Comparison of ENCODE assay signal across 12 mouse cellular contexts in the genomic region with DNA sequence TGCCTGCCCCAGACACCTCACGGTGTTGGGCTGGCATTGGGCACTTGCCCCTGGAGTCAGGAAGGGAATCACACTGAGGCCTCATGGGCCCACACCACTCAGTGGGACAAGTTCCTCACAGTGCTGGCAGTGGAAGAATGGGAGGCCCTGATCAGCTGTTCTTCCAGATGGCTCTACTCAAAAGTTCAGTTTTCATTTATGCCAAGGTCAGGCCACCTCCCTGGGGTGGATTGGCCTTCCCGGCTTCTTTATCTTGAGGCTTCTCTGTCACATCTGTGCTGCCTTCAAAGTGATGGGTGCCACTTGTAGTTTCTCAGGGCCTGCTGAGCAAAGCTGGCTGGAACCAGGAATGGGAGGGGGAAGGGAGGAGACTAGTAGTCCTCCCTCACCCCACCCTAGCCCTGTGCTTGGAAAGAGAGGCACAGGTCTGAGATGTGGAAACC. TPM values are rescaled to one million over a fixed set of nuclear protein-coding genes. Genes with fewer than 3 reads are reported as not detected.
DNase-seq lines count a peak whose midpoint lies in the region; ATAC-seq lines count a peak whose summit lies in the region.
"Had no signal": no experiment of that assay in that cellular context is flagged by ENCODE, and none has a peak within 500 bp of the region (broad histone marks: within the 10 kb centered on the region; RNA-seq: fewer than 3 reads in every experiment).

No protein-coding gene starts in this region.

- H3K27ac ChIP-seq in hindbrain, embryonic 15.5 days (replicated peaks), result no peak overlapping the region
- no peak overlapping the region for H3K27ac ChIP-seq in hindbrain, embryonic 14.5 days
- H3K27ac ChIP-seq in heart, embryonic 11.5 days (ENCODE audit: low read depth, low read length), result peak overlapping the region; percentile 54; the same call in 1 of the 2 replicates
- H3K27ac ChIP-seq in lung, embryonic 16.5 days (ENCODE audit: low read length), result peak overlapping the region; percentile 48
- H3K27ac ChIP-seq: hindbrain, embryonic 12.5 days had no signal

- DNase-seq in hindbrain, embryonic 14.5 days (ENCODE audit: low spot score), result no peak
- peak; percentile 12 for DNase-seq in adipocyte (ENCODE audit: low spot score)
- no peak for DNase-seq in left cerebral cortex, postnatal 25 days (ENCODE audit: low spot score in 2 of 2)
- no peak for DNase-seq in frontal cortex, postnatal 36 days (ENCODE audit: low spot score in 2 of 2)
- DNase-seq: cerebellum, adult 18-20 months had no signal

- H3K4me3 ChIP-seq in hindbrain, embryonic 15.5 days, result no peak overlapping the region
- H3K4me3 ChIP-seq in hindbrain, embryonic 14.5 days (replicated peaks; ENCODE audit: low read length), result no peak overlapping the region
- H3K4me3 ChIP-seq in heart, embryonic 11.5 days (ENCODE audit: low read depth, low read length), result no peak overlapping the region
- H3K4me3 ChIP-seq in lung, embryonic 16.5 days (ENCODE audit: low read length), result no peak overlapping the region
- H3K4me3 ChIP-seq: hindbrain, embryonic 12.5 days had no signal

- H3K4me1 ChIP-seq in hindbrain, embryonic 15.5 days (replicated peaks), result peaks cover 11% of the 10 kb centered on the region
- H3K4me1 ChIP-seq in hindbrain, embryonic 14.5 days (replicated peaks; ENCODE audit: control insufficient read depth, insufficient read depth, low read length), result no peaks in the 10 kb centered on the region
- peaks cover 30% of the 10 kb centered on the region for H3K4me1 ChIP-seq in heart, embryonic 11.5 days (ENCODE audit: control insufficient read depth, insufficient read depth, low read length)
- peaks cover 11% of the 10 kb centered on the region for H3K4me1 ChIP-seq in lung, embryonic 16.5 days (replicated peaks; ENCODE audit: control insufficient read depth, insufficient read depth, low read length)

- 0 out of 2 replicates have a peak, but pooled peaks have one; percentile 54 for ATAC-seq in hindbrain, embryonic 15.5 days (ENCODE audit: low FRiP score, low read depth)
- no peak for ATAC-seq in hindbrain, embryonic 14.5 days (ENCODE audit: low FRiP score)
- ATAC-seq in heart, embryonic 11.5 days (replicated peaks; ENCODE audit: insufficient number of reproducible peaks, low FRiP score, low TSS enrichment), result peak; percentile 35; the same call in 1 of the 2 replicates
- peak; percentile 51 for ATAC-seq in lung, embryonic 16.5 days (ENCODE audit: low read depth)
- no peak for ATAC-seq in CD4-positive, CD25-positive, alpha-beta regulatory T cell, adult 4 months

- H3K9ac ChIP-seq in hindbrain, embryonic 15.5 days, result no peak overlapping the region
- H3K9ac ChIP-seq in hindbrain, embryonic 14.5 days, result no peak overlapping the region
- no peak overlapping the region for H3K9ac ChIP-seq in heart, embryonic 11.5 days (ENCODE audit: low read depth, low read length)
- H3K9ac ChIP-seq in lung, embryonic 16.5 days (ENCODE audit: low read length), result no peak overlapping the region
- H3K9ac ChIP-seq: hindbrain, embryonic 12.5 days had no signal

- intact Hi-C loops in left cerebral cortex, postnatal 25 days (cut with DNase I), result no loop called here

- H3K4me2 ChIP-seq in hindbrain, embryonic 15.5 days, result no peak overlapping the region
- H3K4me2 ChIP-seq in hindbrain, embryonic 14.5 days (replicated peaks), result no peak overlapping the region
- no peak overlapping the region for H3K4me2 ChIP-seq in heart, embryonic 11.5 days
- H3K4me2 ChIP-seq in lung, embryonic 16.5 days (ENCODE audit: low read depth, low read length), result no peak overlapping the region
- H3K4me2 ChIP-seq: hindbrain, embryonic 12.5 days had no signal

- 52% methylated on average over 2 of the region's 2 CpGs for WGBS in hindbrain, embryonic 15.5 days
- WGBS in hindbrain, embryonic 14.5 days, result 53% methylated on average over 2 of the region's 2 CpGs
- 43% methylated on average over 2 of the region's 2 CpGs for WGBS in heart, embryonic 11.5 days (ENCODE audit: insufficient replicate concordance)
- WGBS in lung, embryonic 16.5 days, result 43% methylated on average over 2 of the region's 2 CpGs

- no peaks in the 10 kb centered on the region for H3K27me3 ChIP-seq in hindbrain, embryonic 15.5 days
- H3K27me3 ChIP-seq in hindbrain, embryonic 14.5 days (ENCODE audit: control insufficient read depth, insufficient read depth, low read length), result no peaks in the 10 kb centered on the region
- H3K27me3 ChIP-seq in heart, embryonic 11.5 days (ENCODE audit: control insufficient read depth, insufficient read depth, low read length), result no peaks in the 10 kb centered on the region
- H3K27me3 ChIP-seq in lung, embryonic 16.5 days (ENCODE audit: control insufficient read depth, insufficient read depth, low read depth, low read length), result no peaks in the 10 kb centered on the region
- H3K27me3 ChIP-seq: hindbrain, embryonic 12.5 days had no signal

- H3K36me3 ChIP-seq in hindbrain, embryonic 15.5 days, result no peaks in the 10 kb centered on the region
- no peaks in the 10 kb centered on the region for H3K36me3 ChIP-seq in hindbrain, embryonic 14.5 days (replicated peaks; ENCODE audit: control insufficient read depth, insufficient read depth)
- H3K36me3 ChIP-seq in heart, embryonic 11.5 days (ENCODE audit: control insufficient read depth, insufficient read depth, low read length), result no peaks in the 10 kb centered on the region
- no peaks in the 10 kb centered on the region for H3K36me3 ChIP-seq in lung, embryonic 16.5 days (ENCODE audit: control insufficient read depth, insufficient read depth, low read length)
- H3K36me3 ChIP-seq: hindbrain, embryonic 12.5 days had no signal

- no peaks in the 10 kb centered on the region for H3K9me3 ChIP-seq in hindbrain, embryonic 15.5 days
- H3K9me3 ChIP-seq in hindbrain, embryonic 14.5 days (ENCODE audit: control insufficient read depth, low read length), result no peaks in the 10 kb centered on the region
- no peaks in the 10 kb centered on the region for H3K9me3 ChIP-seq in heart, embryonic 11.5 days (replicated peaks; ENCODE audit: control insufficient read depth, low read length)
- no peaks in the 10 kb centered on the region for H3K9me3 ChIP-seq in lung, embryonic 16.5 days (ENCODE audit: control insufficient read depth, low read length)
- H3K9me3 ChIP-seq: hindbrain, embryonic 12.5 days had no signal

RNA-seq across cellular contexts. Expression of gene Nt5dc3, which starts 14.7 kb away (rescaled TPM):
- 10.8 and 12.0 TPM in 2 replicates for polyA plus RNA-seq in hindbrain, embryonic 15.5 days (2015; fragmentation: Nextera tagmentation; extraction: Ambion mirVana)
- polyA plus RNA-seq in hindbrain, embryonic 14.5 days (2014; fragmentation: Nextera tagmentation; extraction: Ambion mirVana), result 17.3 and 19.3 TPM in 2 replicates
- 1.8 and 2.1 TPM in 2 replicates for polyA plus RNA-seq in heart, embryonic 11.5 days (2014; fragmentation: Nextera tagmentation; extraction: Ambion mirVana)
- polyA plus RNA-seq in lung, embryonic 16.5 days (2015; fragmentation: Nextera tagmentation; extraction: Ambion mirVana), result 1.7 and 1.9 TPM in 2 replicates
- total RNA-seq in left cerebral cortex, postnatal 25 days (2021), result 10 to 100 TPM; 81.0 to 81.1 TPM
- 1 to 10 TPM; 1.4 to 2.6 TPM for polyA plus RNA-seq in CD4-positive, CD25-positive, alpha-beta regulatory T cell, adult 4 months (2017; shearing (Covaris generic))

RNA-seq across cellular contexts. Expression of gene Gm49358, which starts 29.8 kb away (rescaled TPM):
- not detected in 2 replicates for polyA plus RNA-seq in hindbrain, embryonic 15.5 days (2015; fragmentation: Nextera tagmentation; extraction: Ambion mirVana)
- polyA plus RNA-seq in hindbrain, embryonic 14.5 days (2014; fragmentation: Nextera tagmentation; extraction: Ambion mirVana), result 0.80 TPM in 1 of 2 replicates, not detected in the other
- polyA plus RNA-seq in heart, embryonic 11.5 days (2014; fragmentation: Nextera tagmentation; extraction: Ambion mirVana), result not detected in 2 replicates
- not detected in 2 replicates for polyA plus RNA-seq in lung, embryonic 16.5 days (2015; fragmentation: Nextera tagmentation; extraction: Ambion mirVana)
- total RNA-seq in left cerebral cortex, postnatal 25 days (2021), result 10 to 100 TPM; 21.2 to 29.7 TPM
- not detected for polyA plus RNA-seq in CD4-positive, CD25-positive, alpha-beta regulatory T cell, adult 4 months (2017; shearing (Covaris generic))
- total RNA-seq: megakaryocyte, adult 5-6 weeks had no signal
- polyA plus RNA-seq: hindbrain, embryonic 12.5 days; thymus, postnatal 0 days had no signal

Comparison
In these comparisons a context has a peak if more than half of its experiments do, and no peak if none do; other contexts are left out.
1. ATAC-seq: peak in hindbrain, embryonic 15.5 days (single experiment), heart, embryonic 11.5 days (single experiment) and lung, embryonic 16.5 days (single experiment); none in hindbrain, embryonic 14.5 days (single experiment) and CD4-positive, CD25-positive, alpha-beta regulatory T cell, adult 4 months (single experiment).
2. H3K27ac ChIP-seq: peak in heart, embryonic 11.5 days (single experiment) and lung, embryonic 16.5 days (single experiment); none in hindbrain, embryonic 15.5 days (single experiment) and hindbrain, embryonic 14.5 days (single experiment).